Mouse (Mus musculus) spleen, adult 2 months (tissue): ENCODE results near the gene Slc44a3. TPM values are rescaled to one million over a fixed set of nuclear protein-coding genes. Genes with fewer than 3 reads are reported as not detected.

Experiments used
- DNase-seq, 2 experiments: peaks; one replicate each; pipeline versions ENCODE4 v3.0.0 to v3.0.0-alpha.2; 2012 to 2021; ENCODE audit warnings: low spot score in 2 of 2, low read depth in 1 of 2
- H3K27ac ChIP-seq: fragments of 200-500 bp; 2 replicates; pipeline ENCODE4 v1.5.1; 2012; ENCODE audit warnings: low read length, inconsistent platforms; ENCODE audit not compliant: insufficient read depth
- H3K27me3 ChIP-seq: fragments of 200-500 bp; 2 replicates; pipeline ENCODE4 v1.6.1; 2012; ENCODE audit warnings: mild to moderate bottlenecking, moderate library complexity, low read length, inconsistent platforms; ENCODE audit not compliant: control insufficient read depth, insufficient read depth
- H3K36me3 ChIP-seq: fragments of 200-500 bp; 2 replicates; pipeline ENCODE4 v1.6.1; 2012; ENCODE audit warnings: mild to moderate bottlenecking, low read length, inconsistent platforms; ENCODE audit not compliant: control insufficient read depth, insufficient read depth
- H3K4me1 ChIP-seq: fragments of 200-500 bp; 2 replicates; pipeline ENCODE4 v1.6.1; 2011; ENCODE audit warnings: inconsistent platforms; ENCODE audit not compliant: control insufficient read depth, insufficient read depth, insufficient read length
- H3K4me3 ChIP-seq: fragments of 200-500 bp; 2 replicates; pipeline ENCODE4 v1.5.1; 2011; ENCODE audit warnings: mild to moderate bottlenecking, inconsistent platforms; ENCODE audit not compliant: insufficient read depth, insufficient read length; ENCODE audit errors: extremely low read depth
- CTCF ChIP-seq: fragments of 200-500 bp; IDR thresholded peaks from 2 replicates; pipeline ENCODE4 v1.5.1; 2011; ENCODE audit warnings: mild to moderate bottlenecking, inconsistent platforms; ENCODE audit not compliant: insufficient read depth, insufficient read length, insufficient replicate concordance; ENCODE audit errors: extremely low read depth
- POLR2A ChIP-seq: fragments of 200-500 bp; IDR thresholded peaks from 2 replicates; pipeline ENCODE4 v1.6.1; 2011; ENCODE audit warnings: low read depth, low read length, inconsistent platforms
- WGBS: fragments of 180-500 bp; shearing (Covaris S2); methylation state at CpG from one replicate; pipeline ENCODE4 v1.1.7; 2018; 5-methylcytosine and 5-hydroxymethylcytosine counted together
- polyA plus RNA-seq: library from polyadenylated mRNA; depleted of rRNA; stranded (reverse); fragments of >200 nt; gene quantifications from 2 replicates; pipeline ENCODE4 v1.2.3, GENCODE M21; 2012

The Slc44a3 gene
- polyA plus RNA-seq, 1 experiment: 0.29 TPM

DNA sequence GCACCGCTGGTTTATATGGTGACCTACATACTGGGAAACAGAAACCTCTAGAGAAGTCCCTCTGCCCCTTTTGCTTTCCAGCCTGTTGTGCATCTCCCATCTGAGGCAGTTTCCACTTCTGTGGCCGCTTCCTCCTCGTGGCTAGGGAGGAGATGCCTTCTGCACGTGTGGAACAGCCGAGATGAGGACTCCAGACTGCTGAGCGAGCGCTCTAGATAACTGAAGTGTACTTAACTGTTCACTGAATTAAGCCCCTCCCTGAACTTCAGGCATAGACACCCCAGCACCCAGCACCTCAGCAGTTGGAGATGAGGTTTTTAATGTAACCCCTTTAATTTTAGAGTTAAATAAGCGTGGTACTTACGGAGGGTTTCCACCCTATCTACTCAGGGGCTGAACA, 4.6 kb upstream of the Slc44a3 start:
- Histone ChIP-seq H3K36me3 (no peaks in the 10 kb centered on the region), H3K4me3 (no peak overlapping the region), H3K4me1 (no peaks in the 10 kb centered on the region), H3K27me3 (peaks cover 5% of the 10 kb centered on the region), H3K27ac (no peak overlapping the region)
- TF ChIP-seq POLR2A (no peak), CTCF (no peak)
- no peak for DNase-seq
- WGBS: 62% methylated on average over 9 of the region's 9 CpGs

DNA sequence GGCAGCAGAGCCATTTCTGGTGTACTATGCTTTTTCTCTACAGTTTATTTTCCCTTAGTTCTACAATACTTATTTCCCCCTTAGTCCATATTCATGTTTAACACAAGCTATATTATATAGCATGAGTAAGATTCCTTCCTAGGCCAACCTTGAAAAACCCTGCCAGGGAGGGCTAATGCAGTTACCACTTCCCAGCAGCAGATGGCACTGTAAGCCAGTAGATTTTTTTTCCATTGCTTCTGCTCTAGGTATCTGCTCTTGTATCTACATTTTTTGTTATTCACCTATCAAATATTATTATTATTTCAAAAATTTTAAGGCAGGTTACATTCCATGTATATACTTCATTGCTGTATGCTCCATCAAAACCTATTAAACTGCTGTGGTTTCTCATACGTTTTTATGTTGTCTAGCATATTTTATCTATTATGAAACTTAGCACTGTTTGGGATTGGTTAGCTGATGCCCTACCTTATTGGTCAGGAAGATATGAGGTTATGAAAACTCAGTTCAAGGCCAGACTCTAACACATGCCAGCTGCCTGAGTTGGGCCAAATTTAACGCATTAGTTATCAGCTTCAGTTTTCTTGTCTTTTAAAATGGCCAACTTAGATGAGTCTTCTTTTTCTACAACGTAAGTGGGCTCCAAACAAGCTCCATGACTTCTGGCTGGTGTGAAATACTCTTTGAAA, 3.8 kb upstream of the Slc44a3 start:
- peak in 1 of 2 experiments; percentile 12 for DNase-seq
- 86% methylated on average over 3 of the region's 3 CpGs for WGBS
- TF ChIP-seq POLR2A: no peak
- peak; percentile 60; the same call in 1 of the 2 replicates for TF ChIP-seq CTCF

GRCm38 (mm10) chr3:121531370-121532148, 645 bp downstream of the Slc44a3 start:
- no peak for DNase-seq
- Histone ChIP-seq H3K4me3 (no peak overlapping the region), H3K36me3 (no peaks in the 10 kb centered on the region), H3K4me1 (no peaks in the 10 kb centered on the region), H3K27me3 (peaks cover 5% of the 10 kb centered on the region), H3K27ac (no peak overlapping the region)
- no peak for TF ChIP-seq POLR2A
- no peak for TF ChIP-seq CTCF
- WGBS: 75% methylated on average over 16 of the region's 16 CpGs

More for the DNA sequence above, 3.8 kb upstream of the Slc44a3 start:
- no peaks in the 10 kb centered on the region for H3K4me1 ChIP-seq
- H3K27ac ChIP-seq: no peak overlapping the region
- H3K4me3 ChIP-seq: no peak overlapping the region
- no peaks in the 10 kb centered on the region for H3K36me3 ChIP-seq
- peaks cover 5% of the 10 kb centered on the region for H3K27me3 ChIP-seq

- no peak for TF ChIP-seq CTCF
- TF ChIP-seq POLR2A: no peak
- WGBS: 95% methylated on average over 10 of the region's 10 CpGs
- Histone ChIP-seq H3K27me3 (peaks cover 5% of the 10 kb centered on the region), H3K27ac (no peak overlapping the region), H3K4me1 (no peaks in the 10 kb centered on the region), H3K36me3 (no peaks in the 10 kb centered on the region), H3K4me3 (no peak overlapping the region)
- DNase-seq: no peak
Measured at GRCm38 (mm10) chr3:121530546-121531258, 1.5 kb downstream of the Slc44a3 start.

DNA sequence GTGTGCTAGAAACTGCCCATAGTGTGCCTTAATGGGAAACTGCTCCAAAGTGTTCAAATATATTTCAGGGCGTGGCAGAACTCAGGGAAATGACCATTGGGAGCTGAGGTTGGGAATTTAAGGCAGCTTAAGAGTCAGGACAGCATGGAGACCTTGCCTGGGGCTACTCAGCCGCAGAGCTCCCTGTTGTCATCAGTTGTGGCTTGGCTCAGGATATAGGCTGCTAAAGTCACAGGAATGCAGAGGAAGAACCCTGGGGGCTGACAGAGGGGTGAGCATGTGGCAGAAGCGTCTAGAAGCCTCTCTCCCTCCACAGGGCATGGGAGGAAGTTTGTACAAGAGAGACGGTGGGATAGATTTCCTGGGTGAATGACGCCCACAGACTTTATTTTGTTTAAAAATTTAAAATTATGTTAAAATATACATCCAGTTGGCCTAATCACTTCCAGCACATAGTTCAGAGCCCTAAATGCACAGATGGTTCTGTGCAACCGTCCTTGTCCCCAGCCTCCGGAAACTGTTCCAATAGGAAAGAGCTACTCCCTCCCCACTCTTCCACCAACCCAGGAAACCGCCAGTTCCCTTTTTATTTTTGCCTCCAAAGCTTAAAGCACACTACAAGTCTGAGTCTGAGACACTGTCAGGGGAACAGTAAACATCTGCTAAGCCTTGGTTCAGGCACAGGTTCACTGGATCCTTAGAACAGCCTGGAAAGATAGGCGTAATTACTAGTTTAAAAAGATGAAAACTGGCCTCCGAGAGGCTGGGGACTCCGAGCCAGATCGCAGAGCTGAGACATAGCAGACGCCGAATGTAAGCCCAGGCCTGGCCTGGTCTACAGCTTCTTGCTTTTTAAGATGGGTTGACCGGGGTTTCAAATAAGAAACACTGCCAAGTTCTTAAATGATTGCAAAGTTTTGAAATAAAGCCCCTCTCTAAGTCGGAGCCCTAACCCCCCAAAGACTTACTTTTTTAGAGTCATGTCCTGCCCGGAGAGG, 5.8 kb downstream of the Slc44a3 start:
- no peaks in the 10 kb centered on the region for H3K27me3 ChIP-seq
- H3K4me1 ChIP-seq: no peaks in the 10 kb centered on the region
- DNase-seq: no peak
- no peak for TF ChIP-seq POLR2A
- no peak overlapping the region for H3K27ac ChIP-seq
- WGBS: 71% methylated on average over 17 of the region's 17 CpGs
- no peaks in the 10 kb centered on the region for H3K36me3 ChIP-seq
- no peak overlapping the region for H3K4me3 ChIP-seq

DNA sequence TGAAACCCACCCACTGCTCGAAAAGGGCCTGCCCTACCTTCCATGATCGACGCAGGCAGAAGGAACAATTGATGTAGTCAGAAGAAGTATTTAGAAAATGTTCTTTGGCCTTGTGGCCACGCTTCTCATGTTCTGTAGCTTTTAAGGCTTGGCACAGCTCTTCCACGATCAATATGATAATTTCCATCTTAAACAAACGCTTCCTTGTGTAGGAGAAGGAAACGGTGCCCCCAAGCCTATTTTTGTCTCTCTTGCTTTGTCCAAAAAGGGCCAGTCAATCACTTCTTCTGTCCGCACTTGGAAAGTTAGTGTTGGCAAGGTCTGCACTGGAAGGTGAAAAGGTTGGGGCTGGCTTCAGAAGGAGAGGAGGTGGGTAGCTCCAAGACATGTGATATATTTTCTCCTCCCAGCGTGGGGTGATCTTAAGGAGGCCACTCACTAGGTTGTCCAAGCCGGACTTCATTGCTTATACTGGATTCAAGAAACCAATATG, 10.5 kb downstream of the Slc44a3 start:
- no peaks in the 10 kb centered on the region for H3K4me1 ChIP-seq
- 88% methylated on average over 10 of the region's 10 CpGs for WGBS
- no peaks in the 10 kb centered on the region for H3K36me3 ChIP-seq
- no peak overlapping the region for H3K4me3 ChIP-seq
- no peak overlapping the region for H3K27ac ChIP-seq
- no peak for DNase-seq
- no peaks in the 10 kb centered on the region for H3K27me3 ChIP-seq
- no peak for TF ChIP-seq POLR2A
- no peak for TF ChIP-seq CTCF
